Mouse (Mus musculus) brown adipose tissue, adult 24 weeks (tissue): ENCODE data around the gene Clk1. TPM values are rescaled to one million over a fixed set of nuclear protein-coding genes. Genes with fewer than 3 reads are reported as not detected.
"Not testable (repeated sequence)": the region's sequence is repeated elsewhere in the genome, so short reads cannot be mapped to it uniquely, and the experiment has no call there.

Experiments
- H3K27ac ChIP-seq: fragments of 200-500 bp; replicated peaks from 2 replicates; pipeline ENCODE4 v1.5.1; 2012; ENCODE audit warnings: low read depth, mild to moderate bottlenecking, low read length
- H3K4me1 ChIP-seq: fragments of 200-500 bp; 2 replicates; pipeline ENCODE4 v1.6.1; 2012; ENCODE audit warnings: low read length, mixed read lengths; ENCODE audit not compliant: control insufficient read depth, insufficient read depth, insufficient read length
- H3K4me3 ChIP-seq: fragments of 200-500 bp; 2 replicates; pipeline ENCODE4 v1.5.1; 2012; ENCODE audit warnings: low read depth, mild to moderate bottlenecking, low read length, moderate library complexity; ENCODE audit not compliant: insufficient read depth
- polyA plus RNA-seq: library from polyadenylated mRNA; stranded (reverse); fragments of >200 nt; gene quantifications from 2 replicates; pipeline ENCODE4 v1.2.4, GENCODE M21; 2012; ENCODE audit not compliant: missing spikeins, insufficient read depth, insufficient read length

The Clk1 gene
- polyA plus RNA-seq, 1 experiment = 51.3 TPM

DNA sequence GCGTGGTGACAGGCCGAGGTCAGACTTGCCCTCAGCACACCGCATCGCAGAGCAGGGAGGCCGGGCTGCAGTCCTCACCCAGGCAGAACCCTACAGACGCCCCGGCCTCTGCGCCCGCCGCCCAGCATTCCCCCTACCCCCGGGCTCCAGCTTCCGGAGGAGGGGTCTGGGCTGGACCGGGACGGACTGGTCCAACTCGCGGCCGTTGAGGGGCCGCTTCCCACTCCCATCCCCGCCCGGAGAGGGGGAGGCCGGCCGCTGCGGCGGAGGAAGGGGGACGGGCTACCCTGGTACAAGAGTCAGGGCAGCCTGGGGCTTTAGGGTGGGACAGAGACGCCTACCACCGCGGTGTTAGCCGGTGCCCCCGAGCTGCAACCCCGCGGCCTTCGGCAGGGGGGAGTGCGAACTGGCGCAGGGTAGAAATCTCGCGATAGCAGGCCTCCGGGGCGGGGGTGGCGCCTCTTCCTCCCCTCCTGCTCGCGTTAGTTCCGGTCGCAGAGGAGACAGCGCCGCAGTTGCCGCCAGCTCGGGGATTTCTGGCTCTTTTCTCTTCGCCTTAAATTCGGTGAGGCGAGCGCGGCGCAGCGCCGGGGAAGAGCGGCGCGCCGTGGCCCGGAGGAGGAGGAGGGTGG is 31.1 kb downstream of the Clk1 start, which contains the start of gene Bzw1:
Gene Bzw1 (plus strand): TSS at position 247 of the 632 bp plus-strand sequence.
- Histone ChIP-seq H3K4me1 (peaks cover 3% of the 10 kb centered on the region; the same call in 1 of the 2 replicates), H3K4me3 (peak within 1 kb of the TSS; percentile 97), H3K27ac (peak within 1 kb of the TSS; percentile 97)

DNA sequence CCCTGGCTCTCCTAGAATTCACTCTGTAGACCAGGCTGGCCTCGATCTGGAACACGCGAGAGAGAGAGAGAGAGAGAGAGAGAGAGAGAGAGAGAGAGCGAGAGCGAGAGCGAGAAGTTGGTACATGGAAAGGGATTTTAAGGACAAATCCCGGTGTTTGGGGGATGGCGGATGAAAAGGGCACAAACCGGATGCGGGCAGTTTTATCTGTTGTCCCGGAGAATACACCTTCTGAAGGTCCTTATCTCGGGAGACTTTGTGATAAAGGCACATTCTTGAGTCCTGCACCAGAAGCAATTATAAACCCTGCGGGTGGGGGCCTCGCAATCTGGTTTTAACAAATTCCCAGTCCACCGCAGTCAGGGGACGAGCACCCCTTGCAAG is 31.6 kb downstream of the Clk1 start:
- peak overlapping the region; percentile 97 for H3K4me3 ChIP-seq
- H3K4me1 ChIP-seq = peaks cover 3% of the 10 kb centered on the region; the same call in 1 of the 2 replicates
- peak overlapping the region; percentile 97 for H3K27ac ChIP-seq

DNA sequence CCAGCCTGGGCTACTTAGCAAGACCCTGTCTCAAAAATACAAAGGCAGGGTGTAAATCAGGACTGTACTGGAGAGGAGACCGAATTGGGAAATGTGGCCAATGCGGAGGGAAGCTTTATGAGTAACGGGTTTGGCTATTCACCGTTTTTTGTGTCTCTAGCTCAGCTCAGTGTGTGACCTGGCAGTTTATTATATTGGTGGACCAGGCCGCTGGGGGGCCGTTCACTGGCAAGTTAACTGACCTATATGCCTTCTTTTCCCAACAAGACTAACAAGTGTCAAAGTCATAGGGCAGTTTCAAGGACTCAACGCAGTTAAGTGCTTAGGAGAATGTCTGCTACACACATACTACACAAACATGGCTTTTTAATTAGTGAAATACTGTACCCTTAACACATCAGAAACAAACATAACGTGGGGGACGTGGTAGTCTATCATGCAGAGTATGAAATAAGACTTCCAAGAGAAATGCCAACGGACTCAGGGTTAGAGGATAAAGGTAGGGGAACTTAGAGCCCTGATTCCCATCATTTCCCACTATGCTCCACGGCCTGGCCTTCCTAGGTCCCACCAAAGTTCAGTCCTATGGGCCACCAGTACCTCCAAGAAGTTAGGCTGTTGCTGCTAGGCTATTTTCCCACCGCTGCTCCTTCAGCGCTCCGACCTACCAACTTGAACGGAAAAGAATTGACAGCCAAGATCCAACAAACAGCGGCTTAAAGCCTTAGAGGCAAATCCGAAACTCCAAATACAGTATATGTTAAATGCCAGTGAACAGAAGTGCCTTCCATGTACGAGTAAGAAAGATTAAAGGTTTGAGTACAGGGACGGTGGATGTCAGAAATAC is 32.2 kb downstream of the Clk1 start:
- peak overlapping the region; percentile 97 for H3K4me3 ChIP-seq
- H3K4me1 ChIP-seq = peaks cover 3% of the 10 kb centered on the region; the same call in 1 of the 2 replicates
- peak overlapping the region; percentile 97 for H3K27ac ChIP-seq

GRCm38 (mm10) chr1:58382586-58383281 is 41.1 kb downstream of the Clk1 start:
- Histone ChIP-seq H3K4me1 (no peaks in the 10 kb centered on the region), H3K4me3 (no peak overlapping the region), H3K27ac (peak overlapping the region; percentile 91)

DNA sequence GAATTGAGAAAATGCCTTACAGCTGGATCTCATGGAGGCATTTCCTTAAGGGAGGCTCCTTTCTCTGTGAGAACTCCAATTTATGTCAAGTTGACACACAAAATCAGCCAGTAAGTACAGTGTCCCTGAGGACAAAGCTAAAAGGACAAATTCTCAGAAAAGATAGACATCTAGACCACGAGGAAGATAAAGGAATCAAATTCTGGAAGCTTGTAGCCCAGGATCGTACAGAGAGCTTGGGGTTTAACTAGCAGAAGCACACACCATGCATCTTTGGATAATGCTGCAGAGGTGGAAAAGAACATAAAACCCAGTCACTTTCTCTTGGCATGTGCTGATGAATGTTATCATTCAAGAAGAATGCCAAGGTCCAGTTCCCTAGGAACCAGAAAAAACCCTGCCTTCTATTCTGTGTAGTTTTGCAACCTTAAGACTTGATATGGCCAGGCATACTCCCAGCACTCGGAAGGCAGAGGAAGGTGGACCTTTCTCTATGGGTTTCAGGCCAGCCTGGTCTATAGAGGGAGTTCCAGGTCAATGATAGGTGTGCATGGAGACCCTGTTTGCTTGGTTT is 48.2 kb downstream of the Clk1 start:
- H3K4me1 ChIP-seq = no peaks in the 10 kb centered on the region
- H3K4me3 ChIP-seq = no peak overlapping the region
- H3K27ac ChIP-seq = no peak overlapping the region

DNA sequence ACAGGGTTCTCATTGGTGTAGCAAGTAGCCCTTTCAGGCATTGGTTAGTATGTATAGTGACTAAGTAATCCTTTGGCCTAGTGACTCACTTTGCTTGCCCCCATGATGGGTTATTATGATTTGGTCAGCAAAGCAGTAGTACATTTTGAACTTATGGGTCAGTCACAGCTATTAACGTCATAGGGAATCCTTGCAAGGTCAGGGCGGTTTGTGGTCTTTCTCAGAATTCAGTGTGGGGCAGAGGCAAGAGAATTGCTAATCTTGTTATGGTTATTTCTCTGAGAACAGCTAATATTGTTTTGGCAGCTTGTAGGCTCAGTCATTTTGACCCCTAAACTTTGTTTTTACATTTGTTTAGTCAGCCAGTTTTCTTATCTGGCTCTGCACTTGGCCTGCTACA is 49.6 kb downstream of the Clk1 start:
- H3K4me1 ChIP-seq, H3K27ac ChIP-seq, H3K4me3 ChIP-seq: not testable (repeated sequence)

- no peaks in the 10 kb centered on the region for H3K4me1 ChIP-seq
- H3K4me3 ChIP-seq = no peak overlapping the region
- H3K27ac ChIP-seq = no peak overlapping the region
Measured at GRCm38 (mm10) chr1:58369716-58370115, 54.1 kb downstream of the Clk1 start.

DNA sequence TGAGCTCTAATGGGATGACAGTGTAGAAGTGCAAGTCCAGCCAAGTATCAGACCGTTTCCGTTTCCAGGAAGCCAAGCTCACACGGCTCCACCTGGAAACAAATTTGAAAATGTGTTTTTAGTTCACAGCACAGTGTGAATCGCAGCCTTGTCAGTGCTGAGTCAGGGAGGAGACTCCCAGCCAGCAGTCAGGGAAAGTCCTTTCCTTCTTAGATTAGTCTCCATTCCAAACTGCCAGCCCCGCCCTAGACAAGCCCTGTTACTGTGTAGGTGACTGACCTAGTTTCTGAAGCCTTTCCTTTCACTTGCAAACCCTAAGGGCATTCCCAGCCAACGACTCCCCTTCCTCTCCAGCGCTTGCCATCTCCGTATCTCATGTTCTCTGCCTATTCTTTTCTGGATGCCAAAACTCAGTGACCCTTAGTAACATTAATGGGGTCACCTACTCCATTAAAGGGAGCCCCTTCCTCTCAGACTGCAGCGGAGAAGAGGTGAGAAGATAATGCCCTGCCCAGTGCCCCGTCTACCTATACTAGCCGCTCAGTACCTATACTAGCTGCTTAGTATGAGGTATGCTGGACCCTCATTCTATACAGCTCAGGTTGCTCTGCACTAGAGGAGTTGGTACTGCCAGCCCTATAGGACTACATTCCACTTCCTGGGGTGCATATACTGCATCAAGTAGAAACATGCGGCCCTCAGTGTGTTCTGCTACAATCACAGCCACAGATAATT is 57.0 kb downstream of the Clk1 start:
- Histone ChIP-seq H3K4me3 (no peak overlapping the region), H3K27ac (no peak overlapping the region), H3K4me1 (no peaks in the 10 kb centered on the region)

GRCm38 (mm10) chr1:58365829-58366228 is 58.0 kb downstream of the Clk1 start:
- Histone ChIP-seq H3K4me1 (no peaks in the 10 kb centered on the region), H3K27ac (no peak overlapping the region), H3K4me3 (no peak overlapping the region)

DNA sequence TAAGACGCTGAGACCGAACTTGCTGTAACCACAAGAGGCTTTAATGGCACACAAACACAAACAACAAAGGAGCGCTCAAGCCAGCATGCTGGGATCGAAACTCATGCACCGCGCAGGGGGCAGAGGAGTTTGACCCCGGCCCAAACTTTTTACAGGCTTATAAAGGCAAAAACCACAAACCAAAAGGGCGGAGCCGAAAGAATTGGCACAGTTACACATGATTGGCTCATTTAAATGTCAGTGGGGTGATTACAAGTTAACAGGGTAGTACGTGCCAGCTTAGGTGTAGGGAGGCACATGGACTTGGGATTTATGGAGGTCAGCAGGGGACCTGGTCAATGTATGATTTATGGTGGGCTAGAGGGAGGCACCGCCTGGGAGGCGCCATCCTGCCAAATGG is 59.3 kb downstream of the Clk1 start:
- no peak overlapping the region for H3K4me3 ChIP-seq
- no peaks in the 10 kb centered on the region for H3K4me1 ChIP-seq
- no peak overlapping the region for H3K27ac ChIP-seq

GRCm38 (mm10) chr1:58362296-58362695 is 61.6 kb downstream of the Clk1 start:
- H3K4me1 ChIP-seq = no peaks in the 10 kb centered on the region
- H3K27ac ChIP-seq = no peak overlapping the region
- no peak overlapping the region for H3K4me3 ChIP-seq

Other genes with a start within 250 kb of the Clk1 start
- gene Aox4, start 213.7 kb downstream of the Clk1 start, polyA plus RNA-seq = not detected in 2 replicates
- not detected in 2 replicates for gene Aox2, start 145.7 kb downstream of the Clk1 start, polyA plus RNA-seq
- gene Bzw1, start 31.2 kb downstream of the Clk1 start, polyA plus RNA-seq = 91.7 and 147 TPM in 2 replicates
- 15.8 and 24.4 TPM in 2 replicates for gene Nif3l1, start 21.1 kb upstream of the Clk1 start, polyA plus RNA-seq
- gene Ppil3, start 21.4 kb upstream of the Clk1 start, polyA plus RNA-seq = 28.6 and 41.0 TPM in 2 replicates
- gene Orc2, start 81.0 kb upstream of the Clk1 start, polyA plus RNA-seq = 13.6 and 18.1 TPM in 2 replicates
- gene Fam126b, start 162.3 kb upstream of the Clk1 start, polyA plus RNA-seq = 25.8 and 36.1 TPM in 2 replicates
- gene Ndufb3, start 162.3 kb upstream of the Clk1 start, polyA plus RNA-seq = 1,018 and 1,120 TPM in 2 replicates